Mouse (Mus musculus): Measurements from ENCODE around the gene Pbx1. TPM values are rescaled to one million over a fixed set of nuclear protein-coding genes. Genes with fewer than 3 reads are reported as not detected.

The Pbx1 gene
- total and polyA plus RNA-seq, 3 experiments = 0.10 TPM; not detected in 2

DNA sequence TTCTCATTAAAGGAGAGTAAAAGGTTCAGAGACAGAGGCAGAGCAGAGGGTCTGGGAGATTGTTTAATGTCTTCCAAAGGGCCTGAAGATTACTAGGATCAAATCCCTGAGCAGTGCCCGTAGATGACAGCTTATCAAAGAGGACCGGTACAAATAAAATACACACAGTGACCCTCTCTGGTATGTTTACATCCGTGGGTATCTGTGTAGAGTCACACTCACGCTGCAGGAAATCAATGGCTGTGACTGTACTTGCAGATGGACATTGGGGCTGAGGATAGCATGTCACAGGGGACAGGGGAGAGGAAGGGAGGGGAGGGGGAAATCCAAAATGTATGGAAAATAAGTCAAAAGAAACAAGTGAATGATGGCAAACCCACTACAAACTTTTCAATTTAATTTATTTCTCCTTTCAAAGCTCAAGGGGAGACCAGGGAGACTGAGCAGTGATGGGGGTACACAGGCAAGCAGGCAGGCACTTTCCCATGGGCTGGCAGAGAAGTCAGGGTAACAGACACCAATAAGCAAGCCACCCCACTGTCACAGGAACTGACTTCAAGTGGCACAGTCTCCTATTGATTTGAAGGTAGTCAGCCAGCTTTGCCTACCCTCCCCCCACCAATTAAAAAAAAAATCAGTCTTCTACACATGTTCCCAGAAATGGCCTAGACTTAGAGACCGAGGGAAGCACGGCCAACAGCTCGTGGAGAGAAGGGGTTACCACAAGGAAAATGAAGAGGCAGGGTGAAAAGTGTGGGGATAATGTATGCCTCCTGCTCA is 107.6 kb downstream of the Pbx1 start:
- Histone ChIP-seq H3K27me3 (ENCODE audit: control insufficient read depth in 1 of 2, insufficient read depth in 2 of 2, low read length in 2 of 2) (no peaks in the 10 kb centered on the region), H3K9ac (ENCODE audit: control insufficient read depth, low read depth, low read length, poor library complexity, severe bottlenecking) (no peak overlapping the region), H3K4me1 (ENCODE audit: control insufficient read depth in 1 of 2, insufficient read depth in 2 of 2, low read length in 2 of 2) (peaks cover 0 to 4% of the 10 kb centered on the region in 2 experiments; a peak in 2 of 4 replicates), H3K27ac (ENCODE audit: control insufficient read depth, low read depth, low read length) (no peak overlapping the region), H3K36me3 (ENCODE audit: control insufficient read depth in 1 of 2, insufficient read depth in 2 of 2, low read length in 2 of 2) (peaks cover 0 to 2% of the 10 kb centered on the region in 2 experiments; a peak in 1 of 4 replicates), H3K9me3 (replicated peaks; ENCODE audit: insufficient read depth, low read length) (no peaks in the 10 kb centered on the region), H3K79me2 (ENCODE audit: control insufficient read depth, insufficient read depth, low read length, poor library complexity) (no peaks in the 10 kb centered on the region), H3K4me3 (ENCODE audit: control insufficient read depth in 1 of 2, insufficient read depth in 1 of 2, low read depth in 2 of 2, low read length in 2 of 2) (no peak overlapping the region)
- no peak for TF ChIP-seq GABPA (IDR thresholded peaks at IDR 0.05; ENCODE audit: low read depth, low read length)
- TF ChIP-seq SIN3A (IDR thresholded peaks at IDR 0.05; ENCODE audit: low read length) = no peak
- no peak for TF ChIP-seq CHD1 (IDR thresholded peaks at IDR 0.05; ENCODE audit: low read depth, low read length)
- no peak for TF ChIP-seq POLR2AphosphoS2 (IDR thresholded peaks at IDR 0.05; ENCODE audit: low read length)
- no peak for TF ChIP-seq RAD21 (IDR thresholded peaks at IDR 0.05; ENCODE audit: low read depth, low read length)
- TF ChIP-seq POLR2A (IDR thresholded peaks at IDR 0.05; ENCODE audit: control insufficient read depth in 1 of 2, insufficient read depth in 1 of 2, low read depth in 1 of 2, low read length in 2 of 2, poor library complexity in 1 of 2) = no peak
- no peak for TF ChIP-seq GATA1 (IDR thresholded peaks at IDR 0.05; ENCODE audit: low read depth, low read length)
- TF ChIP-seq MEF2A (IDR thresholded peaks at IDR 0.05; ENCODE audit: extremely low read depth, insufficient replicate concordance, low read depth, low read length, poor library complexity, severe bottlenecking) = no peak
- TF ChIP-seq CHD2 (IDR thresholded peaks at IDR 0.05; ENCODE audit: low read length) = no peak
- no peak for TF ChIP-seq ZC3H11A (IDR thresholded peaks at IDR 0.05; ENCODE audit: low read depth, low read length)
- TF ChIP-seq MAX (IDR thresholded peaks at IDR 0.05; ENCODE audit: low read length) = no peak
- no peak for TF ChIP-seq EP300 (IDR thresholded peaks at IDR 0.05; ENCODE audit: low read depth in 1 of 2, low read length in 2 of 2)
- TF ChIP-seq E2F4 (IDR thresholded peaks at IDR 0.05; ENCODE audit: borderline replicate concordance, low read depth, low read length) = no peak
- TF ChIP-seq BHLHE40 (IDR thresholded peaks at IDR 0.05; ENCODE audit: borderline replicate concordance, low read depth, low read length) = no peak
- TF ChIP-seq ELF1 (IDR thresholded peaks at IDR 0.05; ENCODE audit: low read depth, low read length) = no peak
- TF ChIP-seq POLR2AphosphoS5 (IDR thresholded peaks at IDR 0.05; ENCODE audit: borderline replicate concordance, low read depth, low read length) = no peak
- DNase-seq (ENCODE audit: low read depth, low spot score) = no peak

GRCm38 (mm10) chr1:168323436-168324108 is 108.5 kb downstream of the Pbx1 start:
- DNase-seq (ENCODE audit: low read depth, low spot score) = no peak
- Histone ChIP-seq H3K4me3 (ENCODE audit: control insufficient read depth in 1 of 2, insufficient read depth in 1 of 2, low read depth in 2 of 2, low read length in 2 of 2) (no peak overlapping the region), H3K9ac (ENCODE audit: control insufficient read depth, low read depth, low read length, poor library complexity, severe bottlenecking) (no peak overlapping the region), H3K36me3 (ENCODE audit: control insufficient read depth in 1 of 2, insufficient read depth in 2 of 2, low read length in 2 of 2) (peaks cover 0 to 2% of the 10 kb centered on the region in 2 experiments; a peak in 1 of 4 replicates), H3K4me1 (ENCODE audit: control insufficient read depth in 1 of 2, insufficient read depth in 2 of 2, low read length in 2 of 2) (peaks cover 0 to 4% of the 10 kb centered on the region in 2 experiments; a peak in 2 of 4 replicates), H3K27me3 (ENCODE audit: control insufficient read depth in 1 of 2, insufficient read depth in 2 of 2, low read length in 2 of 2) (no peaks in the 10 kb centered on the region), H3K79me2 (ENCODE audit: control insufficient read depth, insufficient read depth, low read length, poor library complexity) (no peaks in the 10 kb centered on the region), H3K9me3 (replicated peaks; ENCODE audit: insufficient read depth, low read length) (no peaks in the 10 kb centered on the region), H3K27ac (ENCODE audit: control insufficient read depth, low read depth, low read length) (no peak overlapping the region)
- TF ChIP-seq RAD21 (IDR thresholded peaks at IDR 0.05; ENCODE audit: low read depth, low read length) (no peak), ZC3H11A (IDR thresholded peaks at IDR 0.05; ENCODE audit: low read depth, low read length) (no peak)

Measured in MEL (cell line).